Mouse (Mus musculus): Measurements from ENCODE around the gene Hist1h1c. TPM values are rescaled to one million over a fixed set of nuclear protein-coding genes. Genes with fewer than 3 reads are reported as not detected.

Gene Hist1h1c
- polyA plus RNA-seq, 1 experiment, result 25.5 TPM

- Histone ChIP-seq H3K27ac (ENCODE audit: insufficient read depth, low read length) (peak overlapping the region; percentile 49; the same call in 1 of the 2 replicates), H3K4me3 (ENCODE audit: extremely low read depth, insufficient read depth, insufficient read length) (no peak overlapping the region), H3K27me3 (ENCODE audit: control insufficient read depth, insufficient read depth, low read length) (no peaks in the 10 kb centered on the region), H3K36me3 (ENCODE audit: control insufficient read depth, insufficient read depth, low read length) (no peaks in the 10 kb centered on the region), H3K4me1 (ENCODE audit: control insufficient read depth, insufficient read depth, insufficient read length) (peaks cover 2% of the 10 kb centered on the region; the same call in 1 of the 2 replicates)
- TF ChIP-seq POLR2A (IDR thresholded peaks at IDR 0.05; ENCODE audit: low read depth, low read length), result no peak
- TF ChIP-seq CTCF (IDR thresholded peaks at IDR 0.05; ENCODE audit: extremely low read depth, insufficient read depth, insufficient read length, insufficient replicate concordance), result no peak
- WGBS, result 65% methylated on average over 7 of the region's 7 CpGs
- DNase-seq (ENCODE audit: low read depth in 1 of 2, low spot score in 2 of 2), result no peak
Measured at GRCm38 (mm10) chr13:23705751-23706356, 32.8 kb upstream of the Hist1h1c start.

GRCm38 (mm10) chr13:23706771-23707170 lies 31.8 kb upstream of the Hist1h1c start:
- no peaks in the 10 kb centered on the region for H3K27me3 ChIP-seq (ENCODE audit: control insufficient read depth, insufficient read depth, low read length)
- no peaks in the 10 kb centered on the region for H3K36me3 ChIP-seq (ENCODE audit: control insufficient read depth, insufficient read depth, low read length)
- WGBS, result 92% methylated on average over 12 of the region's 12 CpGs
- no peak overlapping the region for H3K27ac ChIP-seq (ENCODE audit: insufficient read depth, low read length)
- TF ChIP-seq POLR2A (IDR thresholded peaks at IDR 0.05; ENCODE audit: low read depth, low read length) (no peak), CTCF (IDR thresholded peaks at IDR 0.05; ENCODE audit: extremely low read depth, insufficient read depth, insufficient read length, insufficient replicate concordance) (no peak)
- no peak for DNase-seq (ENCODE audit: low read depth in 1 of 2, low spot score in 2 of 2)
- peaks cover 2% of the 10 kb centered on the region; the same call in 1 of the 2 replicates for H3K4me1 ChIP-seq (ENCODE audit: control insufficient read depth, insufficient read depth, insufficient read length)
- no peak overlapping the region for H3K4me3 ChIP-seq (ENCODE audit: extremely low read depth, insufficient read depth, insufficient read length)

- no peak for TF ChIP-seq CTCF (IDR thresholded peaks at IDR 0.05; ENCODE audit: extremely low read depth, insufficient read depth, insufficient read length, insufficient replicate concordance)
- Histone ChIP-seq H3K27ac (ENCODE audit: insufficient read depth, low read length) (no peak overlapping the region), H3K4me1 (ENCODE audit: control insufficient read depth, insufficient read depth, insufficient read length) (peaks cover 5% of the 10 kb centered on the region; the same call in 1 of the 2 replicates), H3K27me3 (ENCODE audit: control insufficient read depth, insufficient read depth, low read length) (no peaks in the 10 kb centered on the region), H3K4me3 (ENCODE audit: extremely low read depth, insufficient read depth, insufficient read length) (no peak overlapping the region), H3K36me3 (ENCODE audit: control insufficient read depth, insufficient read depth, low read length) (no peaks in the 10 kb centered on the region)
- DNase-seq (ENCODE audit: low read depth in 1 of 2, low spot score in 2 of 2), result no peak
- 88% methylated on average over 4 of the region's 4 CpGs for WGBS
Measured at GRCm38 (mm10) chr13:23708041-23708440, 30.6 kb upstream of the Hist1h1c start.

GRCm38 (mm10) chr13:23708654-23709053 lies 30.0 kb upstream of the Hist1h1c start:
- no peaks in the 10 kb centered on the region for H3K36me3 ChIP-seq (ENCODE audit: control insufficient read depth, insufficient read depth, low read length)
- no peaks in the 10 kb centered on the region for H3K27me3 ChIP-seq (ENCODE audit: control insufficient read depth, insufficient read depth, low read length)
- DNase-seq (ENCODE audit: low read depth in 1 of 2, low spot score in 2 of 2), result no peak
- TF ChIP-seq POLR2A (IDR thresholded peaks at IDR 0.05; ENCODE audit: low read depth, low read length), result no peak
- TF ChIP-seq CTCF (IDR thresholded peaks at IDR 0.05; ENCODE audit: extremely low read depth, insufficient read depth, insufficient read length, insufficient replicate concordance), result no peak
- WGBS, result 82% methylated on average over 4 of the region's 4 CpGs
- H3K4me1 ChIP-seq (ENCODE audit: control insufficient read depth, insufficient read depth, insufficient read length), result peaks cover 5% of the 10 kb centered on the region; the same call in 1 of the 2 replicates
- H3K4me3 ChIP-seq (ENCODE audit: extremely low read depth, insufficient read depth, insufficient read length), result no peak overlapping the region
- H3K27ac ChIP-seq (ENCODE audit: insufficient read depth, low read length), result no peak overlapping the region

GRCm38 (mm10) chr13:23709714-23710373 lies 28.8 kb upstream of the Hist1h1c start:
- peaks cover 6% of the 10 kb centered on the region; the same call in 1 of the 2 replicates for H3K4me1 ChIP-seq (ENCODE audit: control insufficient read depth, insufficient read depth, insufficient read length)
- 39% methylated on average over 12 of the region's 15 CpGs for WGBS
- TF ChIP-seq POLR2A (IDR thresholded peaks at IDR 0.05; ENCODE audit: low read depth, low read length) (no peak), CTCF (IDR thresholded peaks at IDR 0.05; ENCODE audit: extremely low read depth, insufficient read depth, insufficient read length, insufficient replicate concordance) (no peak)
- H3K36me3 ChIP-seq (ENCODE audit: control insufficient read depth, insufficient read depth, low read length), result no peaks in the 10 kb centered on the region
- peak overlapping the region; percentile 85 for H3K27ac ChIP-seq (ENCODE audit: insufficient read depth, low read length)
- no peaks in the 10 kb centered on the region for H3K27me3 ChIP-seq (ENCODE audit: control insufficient read depth, insufficient read depth, low read length)
- H3K4me3 ChIP-seq (ENCODE audit: extremely low read depth, insufficient read depth, insufficient read length), result peak overlapping the region; percentile 76
- DNase-seq (ENCODE audit: low read depth in 1 of 2, low spot score in 2 of 2), result no peak

GRCm38 (mm10) chr13:23710374-23711089 lies 28.1 kb upstream of the Hist1h1c start, which contains the start of gene Hfe:
Gene Hfe, minus strand, starts transcription at chr13:23710854.
- H3K36me3 ChIP-seq (ENCODE audit: control insufficient read depth, insufficient read depth, low read length), result no peaks in the 10 kb centered on the region
- H3K27ac ChIP-seq (ENCODE audit: insufficient read depth, low read length), result peak within 1 kb of the TSS; percentile 85
- whole genome bisulfite sequencing, result 4% methylated on average over 17 of the region's 17 CpGs
- peak within 1 kb of the TSS; percentile 76 for H3K4me3 ChIP-seq (ENCODE audit: extremely low read depth, insufficient read depth, insufficient read length)
- peak; percentile 45 to 62 for DNase-seq (ENCODE audit: low read depth in 1 of 2, low spot score in 2 of 2)
- no peaks in the 10 kb centered on the region for H3K27me3 ChIP-seq (ENCODE audit: control insufficient read depth, insufficient read depth, low read length)
- no peak for TF ChIP-seq CTCF (IDR thresholded peaks at IDR 0.05; ENCODE audit: extremely low read depth, insufficient read depth, insufficient read length, insufficient replicate concordance)
- no peak; the same call in 1 of the 2 replicates for TF ChIP-seq POLR2A (IDR thresholded peaks at IDR 0.05; ENCODE audit: low read depth, low read length)
- H3K4me1 ChIP-seq (ENCODE audit: control insufficient read depth, insufficient read depth, insufficient read length), result peaks cover 6% of the 10 kb centered on the region; the same call in 1 of the 2 replicates
